Mouse (Mus musculus) MN1 (cell line): ENCODE measurements around the gene Tst.
A peak's percentile ranks its signal among the peaks of the same experiment; 100 is the strongest.

Experiments
- DNase-seq: peaks from one replicate; pipeline ENCODE4 v3.0.0-alpha.2; 2016; ENCODE audit warnings: low spot score

Tst gene

DNA sequence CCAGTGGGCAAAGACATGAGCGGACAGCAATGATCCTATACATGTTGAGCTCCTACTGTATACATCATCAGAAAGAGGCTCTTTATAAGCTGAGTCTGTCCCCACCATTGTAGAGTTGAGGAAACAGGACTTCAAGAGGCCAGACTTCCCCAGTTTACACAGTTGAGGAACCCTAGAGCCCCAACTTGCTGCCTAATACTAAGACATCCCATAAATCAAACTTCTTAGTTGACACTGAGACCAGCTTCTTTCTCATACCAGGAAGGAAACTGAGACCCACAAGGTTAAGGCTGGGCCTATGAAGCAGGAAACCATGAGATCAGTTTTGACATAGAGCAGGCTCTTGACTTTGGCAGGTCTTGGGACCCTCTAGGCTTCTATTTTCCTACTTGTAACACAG is 20.1 kb downstream of the Tst start:
- DNase-seq = no peak

DNA sequence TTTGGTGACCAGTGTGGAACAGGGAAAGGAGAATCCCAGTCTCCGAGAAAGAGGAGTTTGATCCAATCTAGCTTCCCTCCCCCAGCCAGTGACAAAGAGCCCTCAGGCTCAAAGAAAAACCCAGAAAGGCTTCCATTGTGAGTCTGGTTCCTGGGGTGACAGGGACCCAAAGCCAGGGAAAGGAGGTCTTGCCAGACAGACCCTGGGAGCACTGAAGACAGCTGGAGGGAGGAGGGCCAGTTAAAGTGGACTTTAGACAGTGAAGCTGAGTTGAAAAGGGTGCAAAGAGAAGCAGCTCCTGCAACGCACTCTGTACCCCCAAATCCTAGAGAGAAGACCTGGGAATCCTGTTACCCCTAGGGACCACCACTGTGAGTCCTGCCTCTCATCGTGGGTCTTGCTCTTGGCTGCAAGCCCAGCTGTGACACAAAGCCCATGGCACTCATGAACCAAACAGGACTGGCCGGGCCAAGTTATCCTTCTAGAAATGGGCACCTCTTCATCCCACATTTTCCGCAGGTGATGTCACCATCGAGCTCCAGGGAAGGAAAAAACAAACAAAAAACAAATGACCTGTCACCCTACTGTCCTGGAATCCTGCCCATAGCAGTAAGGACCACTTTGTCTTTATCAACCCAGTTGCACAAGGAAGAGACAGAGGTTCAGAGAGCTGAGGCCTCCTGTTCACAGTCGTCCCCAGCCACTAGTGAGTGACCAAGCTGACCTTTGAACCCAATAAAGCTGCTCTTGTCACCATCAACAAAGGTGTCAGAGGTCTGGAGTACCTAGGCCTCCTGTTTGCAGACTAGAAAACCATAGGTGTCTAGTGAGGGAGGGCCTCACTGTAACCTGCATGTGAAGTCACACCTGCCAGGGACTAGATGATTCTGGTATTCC is 21.2 kb downstream of the Tst start:
- DNase-seq = no peak

DNA sequence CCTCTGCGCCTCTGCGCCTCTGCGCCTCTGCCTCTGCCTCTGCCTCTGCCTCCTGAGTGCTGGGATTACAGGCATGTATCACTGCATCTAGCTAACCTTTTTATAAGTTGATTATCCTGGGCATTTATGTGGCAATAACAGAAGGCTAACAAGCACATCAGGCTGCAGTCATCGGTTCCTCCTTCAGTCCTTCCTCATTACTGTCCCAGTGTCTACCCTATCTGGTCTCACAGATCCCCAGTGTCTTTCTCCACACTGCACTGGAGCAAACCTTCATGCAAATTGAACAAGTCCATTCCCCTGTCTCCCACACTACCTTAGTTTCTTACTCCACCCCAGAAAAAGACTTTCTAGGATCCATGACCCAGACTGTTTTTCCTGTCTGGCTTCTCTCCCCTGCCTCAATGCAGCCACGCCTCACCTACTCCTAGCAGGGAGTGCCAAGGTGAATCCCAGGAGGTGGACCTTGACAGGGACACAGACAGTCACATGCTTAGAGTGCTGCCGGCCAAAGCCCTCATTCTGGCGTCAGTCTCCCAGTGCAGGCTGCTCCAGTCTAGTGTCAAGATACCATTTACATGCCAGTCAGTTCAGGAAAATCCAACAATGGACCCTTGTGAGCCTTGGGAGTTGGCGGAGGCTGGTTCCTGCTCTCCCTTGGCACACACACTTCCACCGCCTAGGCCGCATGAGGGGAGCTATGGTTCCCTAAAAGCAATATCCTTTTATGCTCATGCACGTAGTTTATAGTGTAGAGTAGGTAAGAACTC is 22.1 kb downstream of the Tst start:
- DNase-seq = no peak

DNA sequence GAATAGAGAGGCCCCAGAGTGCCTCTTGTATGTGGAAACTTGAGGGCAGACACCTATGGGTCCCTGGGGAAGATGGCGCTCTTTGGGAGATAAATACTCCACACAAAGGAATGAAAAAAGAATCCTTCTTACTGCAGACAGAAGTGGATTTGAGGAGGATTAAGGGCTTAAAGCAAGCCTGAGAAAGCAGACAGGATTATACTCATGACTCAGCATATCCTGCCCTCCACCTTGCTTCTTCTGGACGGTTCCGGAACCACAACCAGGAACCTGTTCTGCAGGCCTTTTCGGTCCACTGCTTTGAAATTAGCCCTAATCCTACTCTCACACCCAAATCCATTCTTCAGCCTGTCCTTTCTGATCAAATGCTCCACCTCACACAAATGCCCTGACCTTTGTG is 23.6 kb downstream of the Tst start:
- DNase-seq = no peak

DNA sequence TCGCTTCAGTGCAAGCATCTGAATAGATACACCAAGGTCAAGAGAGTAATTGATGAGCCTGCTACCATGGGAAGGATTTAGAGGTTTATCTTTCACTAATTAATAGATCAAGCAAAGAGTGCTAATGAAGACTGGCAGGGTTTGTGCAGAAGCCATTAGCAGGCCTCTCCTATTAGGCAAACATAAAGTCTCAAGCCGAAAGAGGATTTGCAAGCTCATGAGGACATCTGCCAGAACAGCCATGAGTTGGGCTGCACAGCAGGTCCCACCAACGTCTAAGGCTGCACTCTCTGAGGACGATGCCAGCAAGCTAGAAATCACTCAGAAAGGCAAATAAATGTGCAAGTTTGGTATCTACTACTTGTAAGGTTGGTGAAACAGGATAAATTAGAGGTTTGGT is 25.0 kb downstream of the Tst start:
- DNase-seq = no peak

DNA sequence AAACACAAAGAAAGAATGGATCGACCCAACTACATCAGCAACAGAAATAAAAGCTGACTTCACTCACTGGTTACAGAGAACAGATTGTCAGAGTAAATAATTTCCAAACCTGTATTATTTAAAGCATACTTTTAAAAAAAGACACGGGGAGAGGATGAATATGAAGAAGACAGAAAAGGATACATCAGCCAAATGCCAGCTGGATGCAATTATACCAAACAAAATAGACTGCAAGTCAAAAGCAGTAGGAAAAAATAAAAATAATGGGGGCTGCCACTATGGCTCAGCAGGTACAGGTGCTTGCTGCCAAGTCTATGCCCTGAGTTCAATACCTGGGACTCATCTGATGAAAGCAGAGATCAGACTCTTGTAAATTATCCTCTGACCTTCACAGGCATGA is 25.5 kb downstream of the Tst start:
- no peak for DNase-seq

DNA sequence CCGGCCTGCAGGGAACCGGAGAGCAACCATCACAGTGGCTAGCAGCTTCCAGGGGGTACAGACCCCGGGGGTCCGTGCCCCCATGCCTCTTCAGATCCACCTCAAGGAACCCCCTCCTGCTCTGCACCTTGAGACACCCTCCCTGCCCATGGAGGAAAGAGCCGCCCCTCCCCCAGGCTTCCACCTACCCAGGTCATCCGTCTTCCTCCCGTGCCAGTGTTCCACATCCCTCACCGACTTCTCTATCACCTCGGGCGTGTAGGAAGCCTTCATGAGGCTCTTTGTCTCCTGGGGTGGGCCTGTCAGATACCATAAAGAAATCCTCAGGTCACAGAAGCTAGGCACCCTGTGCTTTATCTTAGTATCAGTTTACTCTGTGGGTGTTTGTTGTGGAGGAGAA is 27.2 kb downstream of the Tst start:
- no peak for DNase-seq

DNA sequence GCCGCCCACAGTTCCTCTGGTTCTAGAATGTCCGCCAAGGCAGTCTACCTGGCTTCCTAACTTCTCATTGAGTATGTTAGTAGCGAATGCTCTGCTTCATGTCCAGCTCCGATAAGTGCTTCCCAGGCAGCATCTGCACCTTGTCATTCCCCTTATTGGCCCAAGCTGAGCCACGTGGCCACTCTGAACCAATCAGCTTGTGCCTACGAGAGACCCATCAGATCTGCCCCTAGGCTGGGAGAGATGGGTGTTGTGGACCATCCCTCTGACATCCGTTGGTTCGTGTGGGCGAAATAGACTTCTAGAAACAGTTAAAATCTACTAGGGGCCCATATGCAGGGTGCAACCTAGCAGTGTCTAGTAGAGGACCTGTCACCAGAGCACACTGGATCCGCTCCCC is 27.8 kb downstream of the Tst start:
- DNase-seq = peak; percentile 23

DNA sequence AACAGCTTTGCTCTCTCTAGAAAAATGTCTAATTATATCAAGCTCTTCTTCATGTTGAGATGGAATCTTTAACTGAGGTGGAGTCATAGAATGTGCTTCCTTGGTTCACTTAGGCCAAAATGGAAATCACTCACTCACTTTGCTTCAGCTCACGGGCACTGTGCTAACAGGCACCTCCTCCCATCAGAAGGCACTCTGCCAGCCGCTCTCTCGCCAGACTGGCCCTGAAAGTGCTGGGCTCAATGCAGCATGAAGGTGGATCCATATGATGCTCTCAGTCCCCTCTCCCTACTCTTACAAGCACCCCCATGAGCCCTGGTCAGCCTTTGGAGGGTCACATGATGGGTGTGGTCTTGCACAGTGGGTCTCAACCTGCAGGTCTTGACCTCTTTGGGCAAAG is 31.5 kb downstream of the Tst start:
- no peak for DNase-seq

DNA sequence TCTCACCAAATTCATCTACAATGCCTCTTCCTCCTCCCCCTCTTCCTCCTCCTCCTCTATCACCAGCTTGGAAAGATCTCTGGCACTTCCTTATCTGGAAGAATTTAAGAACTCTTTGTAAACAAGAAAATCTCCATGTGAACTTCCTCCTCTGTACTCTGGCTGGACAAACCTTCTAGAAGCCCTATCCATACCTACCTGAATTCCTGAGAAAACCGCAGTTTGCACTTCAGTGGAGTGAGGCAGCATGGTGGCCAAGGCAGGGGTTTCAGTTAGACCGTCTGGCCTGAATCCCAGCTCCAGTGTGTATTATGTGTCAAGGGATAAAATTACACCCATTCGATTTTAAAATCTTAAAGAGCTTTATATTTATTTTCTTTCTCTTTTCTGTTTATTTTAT is 32.9 kb downstream of the Tst start:
- no peak for DNase-seq

DNA sequence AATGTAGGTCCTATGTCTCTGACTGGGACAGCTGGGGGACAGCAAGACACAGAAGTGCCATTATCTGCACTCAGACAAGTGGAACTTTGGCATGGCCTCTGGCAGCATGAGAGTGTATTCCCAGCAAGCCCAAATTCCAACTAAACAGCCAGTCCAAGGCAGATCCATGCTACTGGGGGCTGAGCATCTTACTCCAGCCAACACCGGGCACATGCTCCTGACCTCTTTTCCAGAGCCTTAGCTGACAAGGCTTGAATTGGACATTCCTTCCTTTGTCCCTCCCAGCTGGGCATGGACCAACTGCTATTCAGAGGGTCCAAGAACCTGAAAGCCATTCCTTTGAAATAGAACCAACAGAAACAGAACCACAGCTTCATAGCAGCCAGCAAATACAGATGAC is 36.1 kb downstream of the Tst start:
- no peak for DNase-seq

DNA sequence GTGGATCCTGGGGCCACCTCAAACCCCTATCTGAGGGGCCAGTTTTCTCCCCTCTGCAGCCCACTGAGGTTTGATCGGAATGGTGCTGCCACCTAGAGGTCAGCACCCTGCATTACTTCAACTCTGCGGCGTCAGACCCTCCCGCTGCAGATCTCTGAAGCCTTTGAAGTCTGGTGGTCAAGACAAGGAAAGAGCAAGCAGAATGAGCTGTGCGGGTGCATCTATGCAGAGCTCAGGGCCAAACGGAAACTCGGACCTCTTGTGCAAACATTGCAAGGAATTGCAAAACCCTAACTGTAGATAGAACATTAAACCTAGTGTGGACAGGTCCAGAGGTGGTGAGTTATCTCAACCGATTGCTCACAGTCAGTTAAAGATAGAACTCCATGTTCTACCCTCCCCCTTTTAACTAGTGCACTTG is 36.8 kb downstream of the Tst start:
- peak; percentile 25 for DNase-seq

DNA sequence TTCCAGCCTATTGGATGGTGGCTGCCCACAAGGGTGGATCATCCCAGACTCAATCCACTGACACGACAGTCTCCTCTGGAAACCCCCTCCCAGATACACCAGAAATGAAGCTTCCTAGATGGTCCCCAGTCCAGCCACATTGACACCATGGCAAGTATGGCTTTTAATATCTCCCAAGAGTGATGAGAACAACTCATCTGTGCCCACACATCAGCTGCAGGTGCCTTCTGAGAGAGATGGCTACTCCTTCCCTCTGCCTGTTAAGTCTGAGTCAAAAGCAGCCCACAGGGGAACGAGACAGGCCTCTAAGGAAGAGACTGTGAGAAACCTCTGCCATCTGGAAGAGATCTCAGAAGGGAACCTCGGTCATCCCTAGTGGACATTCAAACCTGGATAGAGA is 37.9 kb downstream of the Tst start:
- no peak for DNase-seq

DNA sequence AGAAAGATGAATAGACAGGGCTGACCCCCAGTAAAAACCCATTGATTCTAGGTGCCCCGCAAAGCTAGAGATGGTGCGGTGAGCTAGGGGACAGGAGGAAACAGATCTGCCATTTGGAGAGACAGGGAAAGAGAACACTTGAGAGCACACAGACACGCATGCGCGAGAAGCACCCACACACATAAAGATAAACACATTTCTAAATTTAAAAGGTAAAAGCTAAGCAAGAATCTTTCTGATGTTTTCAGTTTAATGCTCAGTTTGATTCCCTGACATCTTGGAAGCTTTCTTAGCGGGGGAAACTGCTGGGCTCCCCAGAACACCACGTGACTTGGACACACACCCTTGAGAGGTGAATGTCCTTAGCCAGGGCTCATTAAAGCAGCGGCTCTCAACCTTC is 38.8 kb downstream of the Tst start:
- DNase-seq = no peak

DNA sequence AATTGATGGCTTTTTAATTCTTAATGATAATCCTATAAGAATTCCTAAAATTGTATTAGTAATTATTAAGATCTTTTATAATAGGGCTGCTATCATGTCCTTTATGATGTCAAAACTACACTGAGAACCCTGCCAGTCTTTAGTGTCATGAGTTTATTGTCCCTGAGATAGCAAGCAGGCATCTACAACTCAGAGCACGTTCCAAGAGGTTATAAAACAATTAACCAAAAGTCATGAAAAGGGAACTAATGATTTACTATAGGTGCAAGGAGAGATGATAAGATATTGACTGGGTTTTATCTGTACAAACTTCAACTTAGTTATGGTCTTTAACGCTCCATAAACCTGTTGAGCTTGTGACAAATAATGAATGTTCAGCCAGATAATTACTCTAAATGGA is 39.8 kb downstream of the Tst start:
- DNase-seq = no peak

DNA sequence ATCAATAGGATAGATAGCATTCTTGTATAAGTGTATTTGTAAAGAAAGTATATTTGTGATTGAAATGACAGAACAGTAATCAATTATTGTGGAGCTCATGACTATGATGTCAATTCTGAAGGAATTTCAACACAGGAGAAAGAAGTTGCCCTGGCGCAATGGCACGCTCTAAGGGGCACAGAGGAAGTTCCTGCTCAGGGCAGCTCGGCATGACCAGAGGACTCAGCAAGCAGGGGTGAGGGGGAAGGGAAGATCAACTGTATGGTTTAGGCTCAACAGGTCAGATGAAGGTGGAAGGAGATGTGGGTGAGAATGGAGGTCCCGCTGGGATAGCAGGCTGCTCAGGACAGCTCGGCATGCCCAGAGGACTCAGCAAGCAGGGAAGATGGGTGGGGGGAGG is 50.2 kb downstream of the Tst start:
- DNase-seq = no peak

DNA sequence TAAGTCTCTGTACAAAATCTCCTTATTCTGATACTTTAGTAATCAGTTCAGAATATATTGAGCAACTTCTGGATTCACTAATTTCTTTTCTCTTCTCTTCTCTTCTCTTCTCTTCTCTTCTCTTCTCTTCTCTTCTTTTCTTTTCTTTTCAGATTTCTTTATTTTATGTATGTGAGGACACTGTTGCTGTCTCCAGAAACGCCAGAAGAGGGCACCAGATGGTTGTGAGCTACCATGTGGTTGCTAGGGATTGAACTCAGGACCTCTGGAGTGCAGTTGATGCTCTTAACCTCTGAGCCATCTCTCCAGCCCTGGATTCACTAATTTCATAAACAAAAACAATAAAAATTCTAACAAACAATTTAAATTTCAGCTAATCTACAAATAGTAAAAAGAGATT is 50.7 kb downstream of the Tst start:
- peak; percentile 51 for DNase-seq

DNA sequence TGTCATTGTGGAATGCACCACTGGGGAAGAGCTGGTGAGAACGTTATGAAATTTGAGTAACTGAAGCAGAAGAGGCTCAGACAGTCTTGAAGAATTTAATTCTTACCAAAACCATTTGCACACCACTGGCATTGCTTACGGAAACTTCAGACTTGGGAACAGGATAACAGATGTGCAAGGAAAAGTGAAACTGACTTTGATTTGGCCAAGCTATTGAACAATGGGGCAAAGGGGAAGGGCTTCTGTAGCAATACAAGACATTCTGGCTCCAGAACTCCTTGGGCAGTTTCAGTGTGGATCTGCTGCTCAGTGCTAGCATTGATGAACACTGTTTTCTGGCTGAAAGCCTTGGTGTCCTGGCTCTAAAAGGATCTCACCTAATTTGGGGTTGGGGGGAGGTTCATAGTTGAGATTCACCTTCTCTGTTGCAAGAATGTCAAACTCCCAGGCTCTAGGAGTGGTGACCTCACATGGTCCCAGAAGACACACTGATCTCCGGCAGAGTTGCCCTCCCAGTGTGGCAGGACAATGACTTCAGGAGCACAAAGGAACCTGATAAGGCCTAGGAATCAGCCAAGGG is 54.0 kb downstream of the Tst start:
- no peak for DNase-seq
